Mouse (Mus musculus): Measurements from ENCODE around the gene Abhd17b. TPM values are rescaled to one million over a fixed set of nuclear protein-coding genes. Genes with fewer than 3 reads are reported as not detected.
A peak's percentile ranks its signal among the peaks of the same experiment; 100 is the strongest.
"Not testable (repeated sequence)": the region's sequence is repeated elsewhere in the genome, so short reads cannot be mapped to it uniquely, and the experiment has no call there.

Abhd17b gene
- polyA plus RNA-seq (2015; fragmentation: Nextera tagmentation; extraction: Ambion mirVana): 39.6 and 42.3 TPM in 2 replicates

- Histone ChIP-seq H3K9me3 (replicated peaks) (no peaks in the 10 kb centered on the region), H3K27ac (replicated peaks) (peak within 1 kb of the TSS; percentile 97), H3K27me3 (replicated peaks) (no peaks in the 10 kb centered on the region), H3K4me1 (peaks cover 35% of the 10 kb centered on the region), H3K36me3 (no peaks in the 10 kb centered on the region), H3K4me2 (peak within 1 kb of the TSS; percentile 78), H3K9ac (replicated peaks) (peak within 1 kb of the TSS; percentile 89), H3K4me3 (replicated peaks) (peak within 1 kb of the TSS; percentile 94)
- ATAC-seq (ENCODE audit: low FRiP score): peak; percentile 61
- WGBS: under 1% methylated on average over 78 of the region's 105 CpGs
Observed at GRCm38 (mm10) chr19:21653172-21653981, at the start of gene Abhd17b. Gene Abhd17b (plus strand): TSS chr19:21653185.

- H3K4me1 ChIP-seq: no peaks in the 10 kb centered on the region
- ATAC-seq (ENCODE audit: low FRiP score): no peak
- 73% methylated on average over 3 of the region's 3 CpGs for WGBS
Observed at GRCm38 (mm10) chr19:21603836-21604235, 49.1 kb upstream of the Abhd17b start.

GRCm38 (mm10) chr19:21605294-21605693 is 47.7 kb upstream of the Abhd17b start:
- H3K4me1 ChIP-seq: no peaks in the 10 kb centered on the region
- H3K27me3 ChIP-seq (replicated peaks): no peaks in the 10 kb centered on the region
- no peak overlapping the region for H3K27ac ChIP-seq (replicated peaks)
- no peak overlapping the region for H3K9ac ChIP-seq (replicated peaks)
- no peaks in the 10 kb centered on the region for H3K9me3 ChIP-seq (replicated peaks)
- H3K4me3 ChIP-seq (replicated peaks): no peak overlapping the region
- no peak for ATAC-seq (ENCODE audit: low FRiP score)
- H3K4me2 ChIP-seq: no peak overlapping the region
- H3K36me3 ChIP-seq: no peaks in the 10 kb centered on the region
- 94% methylated on average over 3 of the region's 3 CpGs for WGBS

More at GRCm38 (mm10) chr19:21603836-21604235, 49.1 kb upstream of the Abhd17b start:
- Histone ChIP-seq H3K4me2 (no peak overlapping the region), H3K4me3 (replicated peaks) (no peak overlapping the region), H3K27ac (replicated peaks) (no peak overlapping the region), H3K27me3 (replicated peaks) (no peaks in the 10 kb centered on the region), H3K36me3 (no peaks in the 10 kb centered on the region), H3K9ac (replicated peaks) (no peak overlapping the region), H3K9me3 (replicated peaks) (no peaks in the 10 kb centered on the region)

GRCm38 (mm10) chr19:21610240-21610639 is 42.7 kb upstream of the Abhd17b start:
- Histone ChIP-seq H3K4me3 (replicated peaks) (no peak overlapping the region), H3K27me3 (replicated peaks) (no peaks in the 10 kb centered on the region), H3K9ac (replicated peaks) (no peak overlapping the region), H3K27ac (replicated peaks) (no peak overlapping the region), H3K9me3 (replicated peaks) (no peaks in the 10 kb centered on the region), H3K4me1 (no peaks in the 10 kb centered on the region), H3K4me2 (no peak overlapping the region), H3K36me3 (no peaks in the 10 kb centered on the region)
- WGBS: 85% methylated on average over 6 of the region's 6 CpGs
- ATAC-seq (ENCODE audit: low FRiP score): no peak

- H3K9ac ChIP-seq (replicated peaks): no peak overlapping the region
- H3K27me3 ChIP-seq (replicated peaks): no peaks in the 10 kb centered on the region
- 63% methylated on average over 6 of the region's 6 CpGs for WGBS
- no peaks in the 10 kb centered on the region for H3K36me3 ChIP-seq
- H3K4me2 ChIP-seq: no peak overlapping the region
- no peaks in the 10 kb centered on the region for H3K9me3 ChIP-seq (replicated peaks)
- no peak overlapping the region for H3K27ac ChIP-seq (replicated peaks)
- no peak overlapping the region for H3K4me3 ChIP-seq (replicated peaks)
- ATAC-seq (ENCODE audit: low FRiP score): no peak
- H3K4me1 ChIP-seq: no peaks in the 10 kb centered on the region
Observed at GRCm38 (mm10) chr19:21611297-21611696, 41.7 kb upstream of the Abhd17b start.

- WGBS: 88% methylated on average over 9 of the region's 9 CpGs
- Histone ChIP-seq H3K9ac (replicated peaks) (no peak overlapping the region), H3K9me3 (replicated peaks) (no peaks in the 10 kb centered on the region), H3K4me3 (replicated peaks) (no peak overlapping the region), H3K27me3 (replicated peaks) (no peaks in the 10 kb centered on the region), H3K4me2 (no peak overlapping the region), H3K36me3 (no peaks in the 10 kb centered on the region), H3K4me1 (no peaks in the 10 kb centered on the region), H3K27ac (replicated peaks) (no peak overlapping the region)
- ATAC-seq (ENCODE audit: low FRiP score): no peak
Observed at GRCm38 (mm10) chr19:21611725-21612575, 41.0 kb upstream of the Abhd17b start.

GRCm38 (mm10) chr19:21615801-21616200 is 37.2 kb upstream of the Abhd17b start:
- H3K4me2 ChIP-seq: no peak overlapping the region
- no peaks in the 10 kb centered on the region for H3K27me3 ChIP-seq (replicated peaks)
- no peak for ATAC-seq (ENCODE audit: low FRiP score)
- H3K9ac ChIP-seq (replicated peaks): no peak overlapping the region
- H3K4me1 ChIP-seq: no peaks in the 10 kb centered on the region
- no peaks in the 10 kb centered on the region; the same call in 1 of the 2 replicates for H3K36me3 ChIP-seq
- no peaks in the 10 kb centered on the region for H3K9me3 ChIP-seq (replicated peaks)
- WGBS: 98% methylated on average over 3 of the region's 3 CpGs
- H3K4me3 ChIP-seq (replicated peaks): no peak overlapping the region
- no peak overlapping the region for H3K27ac ChIP-seq (replicated peaks)

- no peaks in the 10 kb centered on the region for H3K4me1 ChIP-seq
- H3K27ac ChIP-seq (replicated peaks): no peak overlapping the region
- no peak overlapping the region for H3K4me2 ChIP-seq
- ATAC-seq (ENCODE audit: low FRiP score): no peak
- H3K9ac ChIP-seq (replicated peaks): no peak overlapping the region
- no peaks in the 10 kb centered on the region for H3K27me3 ChIP-seq (replicated peaks)
- no peak overlapping the region for H3K4me3 ChIP-seq (replicated peaks)
- 44% methylated on average over 3 of the region's 3 CpGs for WGBS
- no peaks in the 10 kb centered on the region for H3K9me3 ChIP-seq (replicated peaks)
- H3K36me3 ChIP-seq: no peaks in the 10 kb centered on the region
Observed at GRCm38 (mm10) chr19:21623410-21624147, 29.4 kb upstream of the Abhd17b start.

- Histone ChIP-seq H3K4me2 (no peak overlapping the region), H3K9ac (replicated peaks) (no peak overlapping the region), H3K4me1 (no peaks in the 10 kb centered on the region), H3K4me3 (replicated peaks) (no peak overlapping the region), H3K27ac (replicated peaks) (no peak overlapping the region), H3K36me3 (no peaks in the 10 kb centered on the region), H3K27me3 (replicated peaks) (no peaks in the 10 kb centered on the region), H3K9me3 (replicated peaks) (no peaks in the 10 kb centered on the region)
- 91% methylated on average over 4 of the region's 4 CpGs for WGBS
- ATAC-seq (ENCODE audit: low FRiP score): no peak
Observed at GRCm38 (mm10) chr19:21624148-21624535, 28.8 kb upstream of the Abhd17b start.

- no peak overlapping the region for H3K4me2 ChIP-seq
- H3K4me3 ChIP-seq (replicated peaks): no peak overlapping the region
- no peaks in the 10 kb centered on the region for H3K27me3 ChIP-seq (replicated peaks)
- no peak for ATAC-seq (ENCODE audit: low FRiP score)
- no peak overlapping the region for H3K27ac ChIP-seq (replicated peaks)
- no peaks in the 10 kb centered on the region for H3K9me3 ChIP-seq (replicated peaks)
- no peak overlapping the region for H3K9ac ChIP-seq (replicated peaks)
- H3K4me1 ChIP-seq: 0 out of 2 replicates have a peak, but pooled peaks cover 5% of the 10 kb centered on the region
- 91% methylated on average over 6 of the region's 6 CpGs for WGBS
- no peaks in the 10 kb centered on the region for H3K36me3 ChIP-seq
Observed at GRCm38 (mm10) chr19:21626271-21626988, 26.6 kb upstream of the Abhd17b start.

GRCm38 (mm10) chr19:21628440-21628839 is 24.5 kb upstream of the Abhd17b start:
- H3K4me2 ChIP-seq; H3K4me3 ChIP-seq (replicated peaks); H3K9me3 ChIP-seq (replicated peaks); H3K9ac ChIP-seq (replicated peaks); H3K36me3 ChIP-seq; H3K27me3 ChIP-seq (replicated peaks); H3K27ac ChIP-seq (replicated peaks); ATAC-seq (ENCODE audit: low FRiP score); H3K4me1 ChIP-seq: not testable (repeated sequence)
- 67% methylated on average over 9 of the region's 11 CpGs for WGBS

All from neural tube, embryonic 15.5 days (tissue).